Mouse (Mus musculus) neural tube, postnatal 0 days (tissue): ENCODE results near the gene Helb. TPM values are rescaled to one million over a fixed set of nuclear protein-coding genes. Genes with fewer than 3 reads are reported as not detected.

Experiments
- polyA plus RNA-seq: library from polyadenylated mRNA; unstranded; fragments of >200 nt; fragmentation: Nextera tagmentation; extraction: Ambion mirVana; gene quantifications from 2 replicates; pipeline ENCODE4 v1.2.1, GENCODE M21; 2015

Gene Helb
- 2.3 and 3.0 TPM in 2 replicates for polyA plus RNA-seq

DNA sequence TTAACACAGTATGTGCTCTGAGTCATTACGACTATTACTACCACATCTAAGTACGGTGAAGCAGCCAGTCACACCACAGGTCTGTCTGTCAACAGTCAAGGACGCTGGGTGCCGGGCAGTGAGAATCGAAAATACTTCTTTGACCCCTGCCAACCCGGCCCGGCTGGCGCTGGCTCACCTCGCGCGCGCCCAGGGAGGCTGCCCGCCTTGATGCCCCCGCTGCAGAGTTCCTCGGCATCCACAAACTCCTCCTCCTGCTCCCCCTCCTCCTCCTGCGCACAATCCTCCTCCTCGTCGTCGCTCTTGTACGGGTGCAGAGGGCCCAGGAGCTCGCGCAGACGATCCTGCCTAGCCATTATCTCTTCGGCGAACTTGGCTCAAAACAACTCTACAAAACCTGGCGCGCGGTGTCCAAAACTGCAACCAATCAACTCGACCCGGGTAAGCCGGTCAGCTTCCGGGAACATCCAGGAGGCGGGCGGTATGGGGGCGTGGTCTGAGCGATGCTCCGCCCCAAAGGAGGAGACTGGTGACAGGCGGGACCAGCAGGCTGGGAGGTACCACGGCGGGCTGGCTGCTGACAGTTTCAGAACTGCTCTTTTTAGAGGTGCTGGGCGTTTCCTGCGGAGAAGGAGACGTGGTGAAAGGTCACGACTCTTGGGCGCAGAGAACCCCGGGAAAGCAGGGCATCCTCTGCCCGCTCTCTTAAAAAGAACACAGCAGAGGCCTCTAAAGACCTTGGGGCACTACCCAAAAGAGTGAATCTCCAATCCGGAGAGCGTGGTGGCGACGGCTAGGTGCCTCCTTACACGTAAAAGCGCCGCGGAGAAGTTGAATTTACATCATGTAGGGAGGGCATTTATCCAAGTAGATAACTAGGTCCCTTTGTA is at the start of gene Helb:
Gene Helb, minus strand, starts transcription at position 481 of the 890 bp plus-strand sequence.

Other genes with a start within 250 kb of the Helb start
- 145 and 146 TPM in 2 replicates for gene Tmbim4, start 88.6 kb upstream of the Helb start, polyA plus RNA-seq
- gene Irak3, start 89.1 kb upstream of the Helb start, polyA plus RNA-seq = 0.28 and 0.66 TPM in 2 replicates
- 38.3 and 39.1 TPM in 2 replicates for gene Llph, start 114.1 kb upstream of the Helb start, polyA plus RNA-seq